Mouse (Mus musculus): ENCODE results near the gene Il17rd. TPM values are rescaled to one million over a fixed set of nuclear protein-coding genes. Genes with fewer than 3 reads are reported as not detected.

Gene Il17rd
- total RNA-seq, 4 experiments from 2014 or later: 1.5 to 2.4 (median 1.6) TPM

GRCm38 (mm10) chr14:27145171-27146045, 106.7 kb downstream of the Il17rd start:
- no peak for DNase-seq (ENCODE audit: low spot score in 2 of 2)

GRCm38 (mm10) chr14:27147726-27148125, 109.0 kb downstream of the Il17rd start:
- no peak for DNase-seq (ENCODE audit: low spot score in 2 of 2)

GRCm38 (mm10) chr14:27149401-27149800, 110.7 kb downstream of the Il17rd start:
- no peak for DNase-seq (ENCODE audit: low spot score in 2 of 2)

- no peak for DNase-seq (ENCODE audit: low spot score in 2 of 2)
Observed at GRCm38 (mm10) chr14:27150011-27150640, 111.4 kb downstream of the Il17rd start.

- peak in 1 of 2 experiments; percentile 33 for DNase-seq (ENCODE audit: low spot score in 2 of 2)
Observed at GRCm38 (mm10) chr14:27151432-27151831, 112.7 kb downstream of the Il17rd start.

GRCm38 (mm10) chr14:27155088-27155487, 116.3 kb downstream of the Il17rd start:
- no peak for DNase-seq (ENCODE audit: low spot score in 2 of 2)

- no peak for DNase-seq (ENCODE audit: low spot score in 2 of 2)
Observed at GRCm38 (mm10) chr14:27156032-27156431, 117.3 kb downstream of the Il17rd start.

Other genes starting within 250 kb of the Il17rd start
- gene Asb14, start 144.4 kb upstream of the Il17rd start, total RNA-seq (2022): 100 to 1,000 TPM; 119 to 141 (median 124) TPM
- 10 to 100 TPM; 13.5 to 22.0 (median 18.2) TPM for gene Appl1, start 67.7 kb upstream of the Il17rd start, total RNA-seq (2022)
- not detected for gene Hesx1, start 44.5 kb upstream of the Il17rd start, total RNA-seq (2022)
- gene Arhgef3, start 76.0 kb downstream of the Il17rd start, total RNA-seq (2022): 10 to 100 TPM in 3 of 4 experiments, 1 to 10 TPM in 1; 9.4 to 30.0 (median 18.7) TPM

All from gastrocnemius, adult 8-10 months (tissue).